Mouse (Mus musculus) left cerebral cortex, postnatal 10 days (tissue): ENCODE data around the gene Chrne. TPM values are rescaled to one million over a fixed set of nuclear protein-coding genes. Genes with fewer than 3 reads are reported as not detected.

ENCODE experiments used
- DNase-seq, 2 experiments: peaks; one replicate each; pipeline ENCODE4 v3.0.0; 2021 to 2022; ENCODE audit warnings: low spot score in 2 of 2, mixed read lengths in 1 of 2; ENCODE audit errors: extremely low spot score in 1 of 2
- intact Hi-C: fragments of 180-260 bp; cut with DNase I; formaldehyde crosslinking; loops from one replicate; pipeline ENCODE4 v1.15.1; 2025
- total RNA-seq, 2 experiments: library from RNA; stranded (reverse); gene quantifications; 2 replicates each; pipeline ENCODE4 v1.2.3; 2021

Gene Chrne
- total RNA-seq, 2 experiments from 2014 or later: 0.75 TPM; not detected in 1

- intact Hi-C loops: no loop called here
- DNase-seq: peak in 1 of 2 experiments; percentile 83
These were observed 34.6 kb upstream of the Chrne start for GRCm38 (mm10) chr11:70653345-70654197.

GRCm38 (mm10) chr11:70652884-70653344 is 33.9 kb upstream of the Chrne start:
- no peak for DNase-seq
- intact Hi-C loops: no loop called here

- intact Hi-C loops: no loop called here
- no peak for DNase-seq
These were observed 33.2 kb upstream of the Chrne start for GRCm38 (mm10) chr11:70652029-70652883.

GRCm38 (mm10) chr11:70651391-70651790 is 32.4 kb upstream of the Chrne start:
- intact Hi-C loops: no loop called here
- no peak for DNase-seq

- intact Hi-C loops: no loop called here
- DNase-seq: no peak
These were observed 31.5 kb upstream of the Chrne start for GRCm38 (mm10) chr11:70650322-70651175.

- DNase-seq: no peak
- intact Hi-C loops: no loop called here
These were observed 30.2 kb upstream of the Chrne start for GRCm38 (mm10) chr11:70649185-70649734.

GRCm38 (mm10) chr11:70648512-70648911 is 29.5 kb upstream of the Chrne start:
- intact Hi-C loops: no loop called here
- DNase-seq: no peak

- peak in 1 of 2 experiments; percentile 66 for DNase-seq
- intact Hi-C loops: no loop called here
These were observed 28.9 kb upstream of the Chrne start for GRCm38 (mm10) chr11:70647716-70648420.

- peak; percentile 96 to 99 for DNase-seq
- intact Hi-C loops: no loop called here
These were observed 28.0 kb upstream of the Chrne start, which contains the start of the genes Rnf167 and Slc25a11 for GRCm38 (mm10) chr11:70646691-70647650. Gene Rnf167, plus strand, starts transcription at chr11:70647235. Gene Slc25a11, minus strand, starts transcription at chr11:70647479.

- peak in 1 of 2 experiments; percentile 53 for DNase-seq
- intact Hi-C loops: no loop called here
These were observed 27.2 kb upstream of the Chrne start for GRCm38 (mm10) chr11:70646259-70646555.

- DNase-seq: no peak
- intact Hi-C loops: no loop called here
These were observed 26.6 kb upstream of the Chrne start for GRCm38 (mm10) chr11:70645461-70646258.

GRCm38 (mm10) chr11:70644564-70645103 is 25.6 kb upstream of the Chrne start:
- no peak for DNase-seq
- intact Hi-C loops: no loop called here

- DNase-seq: no peak
- intact Hi-C loops: no loop called here
These were observed 24.0 kb upstream of the Chrne start for GRCm38 (mm10) chr11:70643051-70643450.

- DNase-seq: no peak
- intact Hi-C loops: no loop called here
These were observed 22.2 kb upstream of the Chrne start for GRCm38 (mm10) chr11:70641241-70641640.

GRCm38 (mm10) chr11:70639976-70640375 is 21.0 kb upstream of the Chrne start:
- intact Hi-C loops: no loop called here
- DNase-seq: no peak

- intact Hi-C loops: no loop called here
- DNase-seq: no peak
These were observed 19.8 kb upstream of the Chrne start, which contains the start of gene Gp1ba for GRCm38 (mm10) chr11:70638714-70639278. Gene Gp1ba, plus strand, starts transcription at chr11:70639122.
